Mouse (Mus musculus) cortical plate, adult 2 months (tissue): ENCODE data around the gene Ugcg.

Source experiments
- CTCF ChIP-seq: fragments of 200-500 bp; IDR thresholded peaks from 2 replicates; pipeline ENCODE4 v1.5.1; 2011; ENCODE audit warnings: mild to moderate bottlenecking, control low read depth, low read length; ENCODE audit not compliant: insufficient read depth; ENCODE audit errors: extremely low read depth
- POLR2A ChIP-seq: fragments of 200-500 bp; IDR thresholded peaks from 2 replicates; pipeline ENCODE4 v1.6.1; 2011; ENCODE audit warnings: mild to moderate bottlenecking, low read length, control low read depth; ENCODE audit not compliant: insufficient read depth; ENCODE audit errors: extremely low read depth

- TF ChIP-seq POLR2A (no peak), CTCF (no peak)
These were observed 75.6 kb downstream of the Ugcg start for GRCm38 (mm10) chr4:59264611-59265095.
